Mouse (Mus musculus): ENCODE measurements around the gene Atf3.

DNA sequence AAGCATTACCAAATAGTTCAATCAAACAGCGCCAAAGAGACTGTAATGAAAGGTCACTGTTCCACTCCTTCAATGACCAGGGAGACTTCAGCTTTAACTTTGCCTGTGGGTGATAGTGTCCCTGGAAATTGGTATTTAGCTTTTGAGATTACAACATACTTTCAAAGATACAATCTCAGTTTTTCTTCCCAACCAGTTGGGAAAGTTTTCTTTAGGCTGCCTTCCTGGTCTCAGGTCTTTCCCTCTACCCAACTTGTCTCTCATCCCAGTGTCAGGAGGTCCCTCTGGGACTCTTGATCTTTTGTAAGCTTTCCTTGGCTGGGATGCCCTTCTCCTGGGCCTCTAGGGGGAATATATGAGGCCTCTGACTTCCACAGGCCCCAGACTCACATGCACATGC lies 29.7 kb upstream of the Atf3 start:
- TF ChIP-seq CTCF (IDR thresholded peaks at IDR 0.05; ENCODE audit: low read depth, low read length) (no peak), POLR2A (IDR thresholded peaks at IDR 0.05; ENCODE audit: borderline replicate concordance, low read depth, low read length) (no peak)
